In genomic region chr14:21031783-21032511, GRCm38 (mm10) we compare ENCODE assay signal across 8 mouse cellular contexts. TPM values are rescaled to one million over a fixed set of nuclear protein-coding genes. Genes with fewer than 3 reads are reported as not detected.
DNase-seq lines count a peak whose midpoint lies in the region; ATAC-seq and TF ChIP-seq lines count a peak whose summit lies in the region.

No protein-coding gene starts in this region.

- no peak overlapping the region for H3K4me2 ChIP-seq in heart, embryonic 15.5 days

- TF ChIP-seq CTCF in spleen, adult 2 months (IDR thresholded peaks at IDR 0.05; ENCODE audit: extremely low read depth, insufficient read depth, insufficient read length, insufficient replicate concordance): no peak

- peaks cover 4% of the 10 kb centered on the region; the same call in 1 of the 2 replicates for H3K4me1 ChIP-seq in spleen, adult 2 months (ENCODE audit: control insufficient read depth, insufficient read depth, insufficient read length)
- peaks cover 9% of the 10 kb centered on the region; the same call in 1 of the 2 replicates for H3K4me1 ChIP-seq in heart, embryonic 15.5 days (replicated peaks)

- peak in 1 of 2 experiments; percentile 84 for DNase-seq in spleen, adult 2 months (ENCODE audit: low read depth in 1 of 2, low spot score in 2 of 2)
- no peak for DNase-seq in spleen, adult 18-20 months
- peak; percentile 73 for DNase-seq in embryo, embryonic 10 days (ENCODE audit: low spot score)
- peak; percentile 34 to 58 for DNase-seq in kidney, postnatal 4 days
- DNase-seq in mesoderm, embryonic 11.5 days (ENCODE audit: low read depth, low spot score): peak; percentile 67
- DNase-seq in cerebellum, postnatal 25 days: no peak

- 63% methylated on average over 6 of the region's 6 CpGs for WGBS in spleen, adult 2 months
- 73% methylated on average over 6 of the region's 6 CpGs for WGBS in heart, embryonic 15.5 days

- no peak overlapping the region for H3K4me3 ChIP-seq in spleen, adult 2 months (ENCODE audit: extremely low read depth, insufficient read depth, insufficient read length)
- H3K4me3 ChIP-seq in heart, embryonic 15.5 days: no peak overlapping the region

- no peak for TF ChIP-seq POLR2A in spleen, adult 2 months (IDR thresholded peaks at IDR 0.05; ENCODE audit: low read depth, low read length)

- H3K9ac ChIP-seq in heart, embryonic 15.5 days: no peak overlapping the region

- peak overlapping the region; percentile 60; the same call in 1 of the 2 replicates for H3K27ac ChIP-seq in spleen, adult 2 months (ENCODE audit: insufficient read depth, low read length)
- peak overlapping the region; percentile 63 for H3K27ac ChIP-seq in heart, embryonic 15.5 days

- ATAC-seq in heart, embryonic 15.5 days (replicated peaks; ENCODE audit: insufficient number of reproducible peaks, insufficient read depth, low FRiP score, low read depth): peak; percentile 89
- no peak for ATAC-seq in cerebellum, adult (ENCODE audit: insufficient number of reproducible peaks, low FRiP score, low TSS enrichment)

- H3K27me3 ChIP-seq in spleen, adult 2 months (ENCODE audit: control insufficient read depth, insufficient read depth, low read length): no peaks in the 10 kb centered on the region
- H3K27me3 ChIP-seq in heart, embryonic 15.5 days: no peaks in the 10 kb centered on the region

- no peaks in the 10 kb centered on the region for H3K9me3 ChIP-seq in heart, embryonic 15.5 days (replicated peaks)

- H3K36me3 ChIP-seq in spleen, adult 2 months (ENCODE audit: control insufficient read depth, insufficient read depth, low read length): peaks cover 19% of the 10 kb centered on the region
- peaks cover 86% of the 10 kb centered on the region for H3K36me3 ChIP-seq in heart, embryonic 15.5 days

RNA-seq across cellular contexts. Expression of gene Ap3m1, which starts 20.4 kb away (rescaled TPM):
- 9.5 and 10.6 TPM in 2 replicates for polyA plus RNA-seq in spleen, adult 2 months (2012; rRNA removed)
- 53.7 and 54.1 TPM in 2 replicates for polyA plus RNA-seq in heart, embryonic 15.5 days (2015; fragmentation: Nextera tagmentation; extraction: Ambion mirVana)

RNA-seq across cellular contexts. Expression of gene Adk, which starts 20.4 kb away (rescaled TPM):
- polyA plus RNA-seq in spleen, adult 2 months (2012; rRNA removed): 7.7 and 11.0 TPM in 2 replicates
- polyA plus RNA-seq in heart, embryonic 15.5 days (2015; fragmentation: Nextera tagmentation; extraction: Ambion mirVana): 184 and 223 TPM in 2 replicates

Comparison
In these comparisons a context has a peak if more than half of its experiments do, and no peak if none do; other contexts are left out.
1. DNase-seq: peak in embryo, embryonic 10 days (single experiment), kidney, postnatal 4 days (2 of 2) and mesoderm, embryonic 11.5 days (single experiment); none in spleen, adult 18-20 months (0 of 2) and cerebellum, postnatal 25 days (0 of 2).
2. RNA of gene Adk, which starts 20.4 kb away (polyA plus RNA-seq): 184 to 223 TPM in heart, embryonic 15.5 days; 7.7 to 11.0 TPM in spleen, adult 2 months; every median in the first group is over 10 times any median in the second.